ENCODE assay signal across 33 mouse cellular contexts in genomic region chr1:181403056-181403455, GRCm38 (mm10). TPM values are rescaled to one million over a fixed set of nuclear protein-coding genes. Genes with fewer than 3 reads are reported as not detected.
A peak's percentile ranks its signal among the peaks of the same experiment; 100 is the strongest.
DNase-seq lines count a peak whose midpoint lies in the region; ATAC-seq lines count a peak whose summit lies in the region.
"Had no signal": no experiment of that assay in that cellular context is flagged by ENCODE, and none has a peak within 500 bp of the region (broad histone marks: within the 10 kb centered on the region; RNA-seq: fewer than 3 reads in every experiment).

No protein-coding gene starts in this region.

- no peaks in the 10 kb centered on the region for H3K4me1 ChIP-seq in heart, embryonic 10.5 days
- H3K4me1 ChIP-seq: embryonic facial prominence, embryonic 12.5 days; embryonic facial prominence, embryonic 15.5 days; forebrain, embryonic 10.5 days; heart, embryonic 13.5 days had no signal

- H3K36me3 ChIP-seq in heart, embryonic 10.5 days, result no peaks in the 10 kb centered on the region
- H3K36me3 ChIP-seq: embryonic facial prominence, embryonic 12.5 days; embryonic facial prominence, embryonic 15.5 days; forebrain, embryonic 10.5 days; G1E; heart, embryonic 13.5 days had no signal

- no peak overlapping the region for H3K27ac ChIP-seq in heart, embryonic 10.5 days
- H3K27ac ChIP-seq: embryonic facial prominence, embryonic 12.5 days; embryonic facial prominence, embryonic 15.5 days; forebrain, embryonic 10.5 days; forebrain, embryonic 13.5 days; heart, embryonic 13.5 days; hindbrain, embryonic 14.5 days; hindbrain, postnatal 0 days had no signal

- 76% methylated on average over 7 of the region's 7 CpGs for WGBS in heart, embryonic 10.5 days

- H3K9me3 ChIP-seq in heart, embryonic 10.5 days, result no peaks in the 10 kb centered on the region
- H3K9me3 ChIP-seq: embryonic facial prominence, embryonic 12.5 days; embryonic facial prominence, embryonic 15.5 days; forebrain, embryonic 10.5 days; forebrain, embryonic 13.5 days; G1E; heart, embryonic 13.5 days had no signal

- peak; percentile 19 for DNase-seq in cerebellum, adult 11 months
- DNase-seq in cerebellum, postnatal 4 days (ENCODE audit: low spot score in 2 of 2), result no peak
- DNase-seq in cerebellum, adult 9-10 months, result peak; percentile 48
- peak; percentile 38 to 52 for DNase-seq in cerebellum, postnatal 25 days
- DNase-seq in heart, adult 8-10 months (ENCODE audit: low spot score), result no peak
- no peak for DNase-seq in spleen, adult 18-20 months
- no peak for DNase-seq in heart, embryonic 10.5 days (ENCODE audit: low spot score)
- DNase-seq: adrenal gland, postnatal 10 days; B cell, adult 2 months; gastrocnemius, postnatal 14 days; heart, adult 11 months; heart, postnatal 14 days; heart, postnatal 4 days; kidney, adult 18-20 months had no signal

- no peak overlapping the region for H3K4me3 ChIP-seq in heart, embryonic 10.5 days
- H3K4me3 ChIP-seq: embryonic facial prominence, embryonic 12.5 days; embryonic facial prominence, embryonic 15.5 days; erythroblast, embryonic 14.5 days; forebrain, embryonic 10.5 days; forebrain, embryonic 13.5 days; heart, embryonic 13.5 days had no signal

- peak; percentile 43; the same call in 1 of the 2 replicates for ATAC-seq in erythroid progenitor cell, adult 5-6 weeks (replicated peaks; ENCODE audit: low FRiP score, poor library complexity, severe bottlenecking)
- ATAC-seq: forebrain, embryonic 13.5 days; forebrain, embryonic 16.5 days; hindbrain, postnatal 0 days; inflammation-experienced regulatory T-cells, adult 6 months; intestine, embryonic 16.5 days; Patski had no signal

- H3K27me3 ChIP-seq in heart, embryonic 10.5 days (ENCODE audit: insufficient read depth, poor library complexity, severe bottlenecking), result 0 out of 2 replicates have a peak, but pooled peaks cover 7% of the 10 kb centered on the region
- H3K27me3 ChIP-seq: CH12.LX; embryonic facial prominence, embryonic 12.5 days; embryonic facial prominence, embryonic 15.5 days; forebrain, embryonic 13.5 days; heart, embryonic 13.5 days; Patski had no signal

RNA-seq across cellular contexts. Expression of gene Cnih3, which starts 50.6 kb away (rescaled TPM):
- total RNA-seq in erythroid progenitor cell, adult 5-6 weeks (2015; ENCODE audit: low replicate concordance), result not detected in 2 replicates
- not detected in 2 replicates for total RNA-seq in erythroid progenitor cell, adult 5-6 weeks (2017; ENCODE audit: low replicate concordance)
- not detected for total RNA-seq in heart, adult 8-10 months (2022)
- polyA plus RNA-seq in heart, embryonic 10.5 days (2016; fragmentation: Nextera tagmentation; extraction: Ambion mirVana), result 0.14 and 0.23 TPM in 2 replicates
- total RNA-seq: adrenal gland, adult 18-20 months; adrenal gland, postnatal 10 days; CH12.LX; gastrocnemius, adult 18-20 months; heart, postnatal 14 days; heart, postnatal 4 days had no signal
- polyA plus RNA-seq: erythroblast, embryonic 14.5 days; G1E; heart, embryonic 16.5 days; inflammation-experienced regulatory T-cells, adult 6 months; kidney, embryonic 14.5 days had no signal

Comparison
In these comparisons a context has a peak if more than half of its experiments do, and no peak if none do; other contexts are left out.
1. DNase-seq: peak in cerebellum, adult 11 months (single experiment), cerebellum, adult 9-10 months (single experiment) and cerebellum, postnatal 25 days (2 of 2); none in cerebellum, postnatal 4 days (0 of 2), heart, adult 8-10 months (single experiment), spleen, adult 18-20 months (0 of 2) and heart, embryonic 10.5 days (single experiment).